Mouse (Mus musculus) mesoderm, embryonic 11.5 days (tissue): Measurements from ENCODE around the gene Cdyl.

Experiments used
- DNase-seq: peaks from one replicate; pipeline ENCODE4 v3.0.0-alpha.2; 2012; ENCODE audit warnings: low read depth, low spot score

Cdyl gene

DNA sequence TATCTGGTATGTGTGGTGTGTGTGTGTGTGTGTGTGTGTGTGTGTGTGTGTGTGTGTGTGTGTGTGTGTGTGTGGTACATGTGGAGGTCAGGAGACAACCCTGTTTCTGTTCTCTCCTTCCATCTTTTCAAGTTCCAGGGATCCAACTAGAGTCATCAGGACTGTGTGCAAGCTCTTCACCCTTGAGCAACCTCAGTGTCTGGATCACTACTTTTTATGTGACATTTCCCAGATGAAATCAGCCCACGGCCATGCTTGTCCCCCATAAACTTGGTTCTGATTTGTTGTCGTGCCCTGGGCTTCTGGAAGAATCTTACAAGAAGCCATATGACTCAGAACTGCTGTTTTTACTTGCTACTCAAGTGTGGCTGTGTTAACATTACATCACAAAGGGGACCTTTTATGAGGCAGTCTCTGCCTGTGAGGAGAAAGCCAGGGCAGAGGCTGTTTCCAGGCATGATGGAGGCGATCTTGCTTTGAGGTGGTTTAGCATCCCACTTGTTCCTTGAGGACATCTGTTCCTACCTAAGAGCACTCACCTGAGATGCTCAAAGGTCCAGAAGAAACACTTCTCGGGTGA is at the start of gene Cdyl:
Gene Cdyl, plus strand, starts transcription at position 428 of the 580 bp plus-strand sequence.
- DNase-seq: no peak

DNA sequence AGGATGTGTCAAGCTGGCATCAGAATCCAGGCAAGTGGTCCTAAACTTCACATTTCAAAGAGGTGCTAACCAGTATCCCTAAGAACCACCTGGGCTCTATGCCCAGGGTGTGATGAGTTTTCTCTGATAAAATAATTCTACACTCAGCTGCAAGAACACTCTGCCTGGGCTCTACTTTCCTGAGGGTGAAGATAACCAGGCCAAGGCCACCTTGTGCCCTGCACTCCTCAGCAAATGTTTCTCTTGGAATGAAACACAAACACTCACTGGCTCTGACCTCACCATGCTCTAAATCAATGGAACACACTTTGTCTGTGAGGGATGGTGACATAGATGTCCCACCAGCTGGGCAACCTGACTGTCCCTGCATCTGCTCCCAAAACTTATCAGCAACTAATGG is 48.9 kb upstream of the Cdyl start:
- DNase-seq: no peak

DNA sequence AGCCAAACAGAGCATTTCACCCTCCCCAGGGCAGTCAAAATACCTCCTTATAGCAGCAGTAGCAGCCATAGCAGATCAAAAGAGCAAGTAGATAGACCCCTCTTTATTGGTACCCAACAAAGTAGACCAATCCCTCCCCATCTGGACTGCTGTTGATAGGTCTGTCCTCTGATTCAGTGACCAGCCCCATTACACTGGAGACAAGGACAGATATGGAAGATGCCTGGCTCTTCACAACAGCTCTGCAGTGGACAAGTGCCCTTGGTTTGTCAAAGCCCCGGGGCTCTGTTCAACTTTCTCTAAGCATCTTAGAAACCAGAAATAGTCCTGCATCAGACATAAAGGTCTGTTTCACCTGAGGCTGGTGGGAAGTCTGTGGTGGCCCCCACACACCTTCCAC is 47.1 kb upstream of the Cdyl start:
- no peak for DNase-seq

DNA sequence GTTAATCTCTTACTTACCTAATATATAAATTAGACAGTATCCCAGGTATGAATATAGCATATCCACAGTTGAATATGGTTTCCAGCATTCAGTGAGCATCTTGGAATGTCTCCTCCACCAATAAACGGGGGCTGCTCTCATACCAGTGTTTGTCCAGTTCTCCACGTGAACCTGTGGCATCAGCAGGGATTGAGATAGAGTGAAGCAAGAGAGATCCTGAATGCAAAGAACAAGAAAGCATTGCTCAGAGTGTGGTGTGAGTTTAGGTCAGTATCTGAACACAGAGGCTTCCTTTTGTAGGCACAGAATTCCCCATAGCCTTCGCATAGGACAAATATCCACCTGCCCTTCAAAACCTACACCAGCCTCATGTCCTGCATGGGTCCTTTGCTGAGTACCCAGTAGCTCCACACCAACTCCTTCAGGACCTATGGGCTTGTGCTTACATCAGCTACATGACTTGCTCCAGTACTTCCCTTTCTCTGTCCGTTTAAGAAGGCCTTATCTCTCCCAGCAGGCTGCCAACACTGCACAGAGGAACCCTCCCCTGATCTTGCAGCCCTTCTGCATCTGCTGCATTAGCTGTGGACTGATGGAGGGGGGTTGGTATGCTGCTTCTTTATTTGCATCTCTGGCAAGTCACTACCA is 44.7 kb upstream of the Cdyl start:
- no peak for DNase-seq

DNA sequence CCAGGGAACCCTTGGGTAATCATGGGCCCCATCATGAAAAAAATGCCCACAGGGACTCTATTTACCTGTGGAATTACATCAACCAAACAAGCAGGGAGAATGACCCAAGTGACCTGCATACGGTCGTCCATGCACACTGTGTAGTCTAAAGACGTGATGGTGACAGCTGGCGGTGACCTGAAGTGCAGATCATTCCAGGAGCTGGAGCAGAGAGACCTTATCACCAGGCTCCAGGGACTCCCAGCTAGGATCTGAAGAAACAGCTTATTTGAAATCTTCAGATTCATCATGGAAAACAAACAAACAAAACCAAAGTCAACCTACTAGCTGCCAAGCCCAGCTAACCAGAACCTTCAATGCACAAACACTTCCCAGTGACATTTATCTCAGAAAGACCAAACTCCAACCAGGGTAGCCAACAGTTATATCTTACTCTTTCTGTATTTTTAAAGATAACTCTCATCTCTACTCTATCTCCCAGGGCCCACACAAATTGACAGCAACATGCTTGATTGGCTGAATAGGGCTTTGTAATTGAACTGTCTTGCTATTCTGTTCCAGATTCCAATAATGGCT is 43.0 kb upstream of the Cdyl start:
- DNase-seq: no peak

DNA sequence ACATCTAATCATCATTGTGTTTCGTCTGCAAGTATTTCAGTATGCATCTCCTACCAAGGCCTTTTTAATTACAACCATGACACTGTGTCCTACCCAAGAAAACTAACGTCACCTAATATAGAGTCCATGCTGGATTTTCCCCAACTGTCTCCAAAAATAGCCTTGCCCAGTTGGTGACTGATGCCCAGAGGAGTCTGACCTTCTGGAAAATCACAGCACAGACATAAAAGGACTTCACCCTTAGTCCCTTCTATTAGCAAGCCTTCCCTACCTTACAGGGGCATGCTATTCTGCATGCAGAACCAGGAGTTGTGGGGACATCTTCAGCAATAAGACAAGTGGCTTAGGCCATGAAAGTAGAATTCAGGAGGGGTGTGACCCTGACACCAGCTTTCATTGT is 40.3 kb upstream of the Cdyl start:
- DNase-seq: no peak

DNA sequence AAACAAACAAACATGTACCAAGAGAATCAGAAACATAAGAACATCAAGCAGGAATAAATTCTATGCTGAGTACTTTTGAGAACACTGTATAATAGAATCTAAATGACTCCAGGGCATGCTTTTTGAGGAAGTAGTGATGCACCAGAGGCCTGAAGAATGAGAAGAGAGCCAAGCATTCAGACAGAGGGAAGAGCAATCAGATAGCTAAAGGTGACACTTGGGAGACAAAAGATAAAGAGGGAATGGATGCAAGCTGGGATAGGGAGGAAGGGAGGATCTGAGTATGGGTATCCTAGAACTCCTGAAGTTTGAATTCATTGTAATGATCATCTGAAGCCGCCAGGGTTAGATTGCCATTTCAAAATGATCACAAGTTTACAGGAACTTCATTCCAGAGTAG is 38.9 kb upstream of the Cdyl start:
- DNase-seq: no peak

DNA sequence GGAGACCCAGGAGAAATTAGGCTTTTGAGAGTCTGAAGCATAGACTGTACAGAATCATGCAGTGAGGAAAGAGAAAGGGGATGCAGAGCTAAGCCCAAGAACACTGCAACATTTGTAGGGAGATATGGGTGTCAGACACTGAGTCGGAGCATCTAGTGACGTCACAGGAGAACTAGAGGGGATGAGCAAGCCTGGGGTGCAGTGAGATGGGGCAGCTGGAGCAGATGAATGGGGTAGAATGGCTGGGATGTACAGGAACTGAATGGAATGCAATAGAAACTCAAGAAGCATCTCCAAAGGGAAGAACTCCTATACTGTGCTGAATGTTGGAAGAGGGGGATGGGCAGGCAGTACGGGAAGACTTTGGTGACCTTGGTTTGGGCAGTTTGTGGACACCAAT is 34.8 kb upstream of the Cdyl start:
- no peak for DNase-seq

DNA sequence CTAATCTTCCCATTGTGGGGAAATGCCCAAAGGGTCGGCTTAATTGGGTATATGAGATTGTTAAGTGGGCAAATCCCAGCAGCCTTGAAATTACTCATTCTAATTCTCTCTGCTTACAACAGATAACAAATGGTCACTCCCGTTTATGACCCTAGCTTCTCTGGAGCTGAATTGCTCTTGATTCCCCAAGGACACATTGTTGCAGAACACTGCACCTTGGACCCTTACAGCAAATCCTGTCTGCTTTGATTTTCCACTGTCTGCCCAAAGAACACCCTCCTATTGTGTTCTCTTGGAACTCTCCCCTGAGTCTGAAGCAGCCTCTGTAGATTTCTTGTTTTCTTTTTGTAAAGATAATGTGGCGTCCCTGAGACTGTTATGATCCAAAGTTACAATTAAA is 34.1 kb upstream of the Cdyl start:
- DNase-seq: no peak

DNA sequence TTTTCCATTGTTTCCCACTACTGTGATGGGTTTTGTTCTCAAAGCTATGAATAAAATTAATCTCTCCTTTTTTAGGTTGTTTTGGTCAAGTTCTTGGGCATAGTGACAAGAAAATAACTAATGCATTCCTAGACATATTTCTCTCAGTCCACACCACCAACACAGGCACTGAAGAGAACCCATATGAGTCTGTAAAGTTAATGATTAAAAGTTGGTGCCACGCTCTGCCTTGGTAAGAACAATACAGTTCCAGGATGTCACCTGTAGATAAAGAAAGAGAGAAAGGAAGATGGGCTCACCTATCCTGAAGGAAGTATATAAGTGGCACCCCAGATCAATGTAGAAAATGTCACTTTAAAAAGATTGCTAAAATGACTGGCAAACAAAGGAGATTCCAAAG is 32.3 kb upstream of the Cdyl start:
- DNase-seq: no peak

DNA sequence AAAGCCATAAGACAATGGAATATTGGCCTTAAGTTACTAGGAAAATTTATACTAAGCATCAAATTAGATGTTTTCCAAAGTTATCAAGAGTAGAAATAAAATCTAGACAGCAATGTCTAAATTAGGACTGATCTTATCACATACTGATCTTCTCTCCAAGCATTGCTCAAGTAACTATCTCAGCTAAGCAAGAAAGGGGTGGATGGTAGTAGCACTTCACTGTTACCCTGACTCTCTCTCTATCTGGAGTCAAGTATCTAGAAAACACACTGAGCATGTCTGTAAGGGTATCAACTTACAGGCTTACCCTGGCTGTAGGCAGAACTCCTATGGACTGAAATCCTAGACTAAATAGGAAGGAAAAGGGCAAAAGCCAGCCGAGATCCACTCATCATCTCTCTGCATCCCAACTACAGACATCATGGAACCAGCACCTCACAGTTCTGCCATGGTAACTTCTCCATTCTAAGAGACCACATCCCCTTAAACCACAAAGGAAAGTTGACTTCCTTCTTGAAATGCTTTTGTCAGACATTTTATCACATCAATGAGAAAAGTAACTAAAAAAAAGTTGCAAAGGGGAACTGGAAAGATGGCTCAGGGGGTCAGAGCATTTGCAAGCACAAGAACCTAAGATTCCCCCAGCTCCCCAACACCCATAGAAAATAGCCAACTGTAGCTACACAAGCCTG is 12.4 kb upstream of the Cdyl start:
- no peak for DNase-seq

DNA sequence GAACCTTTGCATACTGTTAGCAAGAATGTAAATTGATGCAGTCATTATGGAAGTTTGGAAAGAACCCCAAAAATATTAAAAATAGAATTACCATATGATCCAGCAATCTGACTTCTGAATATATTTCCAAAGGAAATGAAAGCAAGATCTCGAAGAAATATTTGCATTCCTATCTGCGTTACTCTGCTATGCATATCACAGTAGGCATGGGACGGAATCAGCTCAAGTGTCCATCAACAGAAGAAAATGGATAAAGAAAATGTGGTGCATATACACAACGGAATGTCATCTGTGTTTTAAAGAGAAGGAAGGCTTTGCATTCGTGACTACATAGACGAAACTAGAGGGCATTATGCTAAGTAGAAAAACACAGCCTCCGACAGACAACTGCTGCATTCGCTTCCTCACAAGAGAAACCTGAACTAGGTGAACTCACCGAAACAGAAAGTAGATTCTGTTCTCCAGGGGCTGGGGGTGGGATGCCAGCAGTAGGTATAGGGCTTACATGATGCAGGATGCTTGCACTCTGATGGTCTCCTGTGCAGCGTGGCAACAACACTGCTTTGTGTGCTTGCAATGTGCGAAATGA is 9.3 kb upstream of the Cdyl start:
- no peak for DNase-seq

DNA sequence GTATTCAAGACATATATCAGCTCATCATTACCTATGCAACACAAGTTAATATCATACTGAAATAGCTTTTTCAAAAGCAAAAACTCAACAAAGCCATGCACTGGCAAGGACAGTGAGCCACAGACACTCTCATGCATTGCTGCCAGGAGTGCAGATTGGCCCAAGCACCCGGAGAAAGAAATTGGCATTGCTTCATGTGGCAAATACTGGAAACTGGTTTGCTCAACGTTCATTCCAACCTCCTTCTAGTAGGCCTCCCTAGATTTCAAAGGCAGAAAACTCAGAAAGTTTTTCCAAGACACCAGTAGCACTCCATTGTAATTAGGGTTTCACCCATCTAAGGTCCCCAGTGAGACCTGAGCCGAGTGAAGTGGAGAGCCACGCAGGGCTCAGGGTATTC is 6.8 kb upstream of the Cdyl start:
- DNase-seq: no peak

DNA sequence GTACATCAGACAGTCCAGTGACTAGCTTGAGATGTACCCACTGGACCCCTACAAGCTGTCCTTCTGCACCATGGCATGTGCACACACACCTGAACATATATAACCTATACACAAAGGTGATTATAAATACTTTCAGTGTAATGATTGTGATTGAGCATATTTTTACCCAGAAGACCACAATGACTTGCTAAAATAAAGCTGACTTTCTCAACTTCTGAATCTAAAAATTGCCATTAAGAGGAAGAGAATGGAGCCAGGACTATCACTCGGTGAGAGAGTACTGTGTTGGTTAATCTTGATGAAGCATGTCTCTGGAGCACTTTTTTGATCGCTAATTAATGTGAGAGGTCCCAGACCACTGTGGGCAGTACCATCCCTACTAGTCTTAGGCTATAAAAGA is 2.8 kb upstream of the Cdyl start:
- no peak for DNase-seq

DNA sequence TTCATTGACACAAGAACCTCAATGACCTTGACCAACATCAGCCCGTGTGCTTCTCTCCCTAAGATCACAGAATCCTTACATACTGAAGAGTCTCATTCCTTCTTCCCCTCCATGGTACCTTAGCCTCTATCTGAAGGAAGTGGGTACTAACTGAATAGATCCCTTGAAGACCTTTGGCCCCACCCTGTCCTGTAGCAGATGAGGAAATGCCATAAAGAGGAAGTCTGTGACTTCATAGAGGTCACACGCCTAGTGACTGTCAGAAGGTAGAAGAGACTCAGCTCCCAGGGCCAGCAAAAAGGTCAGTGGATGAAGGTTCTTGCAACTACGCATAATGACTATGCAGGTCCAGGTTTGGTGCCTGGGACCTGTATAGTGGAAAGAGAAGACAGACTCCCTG is 5.8 kb downstream of the Cdyl start:
- DNase-seq: no peak

DNA sequence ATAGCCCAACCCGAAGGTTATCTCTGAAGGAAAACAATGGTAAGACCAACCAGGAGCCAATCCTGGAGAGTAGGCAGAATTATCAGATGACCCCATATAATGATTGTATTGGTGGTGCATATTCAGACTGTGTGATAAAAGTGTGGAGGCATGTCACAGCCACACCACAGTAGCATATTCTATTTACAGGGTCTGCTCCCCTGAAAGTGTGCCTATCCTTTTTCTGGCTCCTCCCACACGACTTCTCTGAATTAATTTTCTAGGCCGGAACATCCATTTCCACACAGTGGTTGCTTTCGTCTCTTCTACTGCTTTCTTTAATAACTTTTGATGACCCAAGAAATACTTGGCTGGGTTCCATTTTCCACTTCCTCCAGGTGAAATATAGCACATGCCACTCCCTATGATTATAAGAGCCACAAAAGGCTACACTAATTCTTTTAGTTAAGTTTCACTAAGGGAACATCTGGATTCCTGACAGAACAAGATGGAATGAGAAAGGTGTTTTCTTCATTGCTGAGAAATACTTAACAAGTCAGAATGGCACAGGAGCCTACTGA is 10.4 kb downstream of the Cdyl start:
- DNase-seq: no peak

DNA sequence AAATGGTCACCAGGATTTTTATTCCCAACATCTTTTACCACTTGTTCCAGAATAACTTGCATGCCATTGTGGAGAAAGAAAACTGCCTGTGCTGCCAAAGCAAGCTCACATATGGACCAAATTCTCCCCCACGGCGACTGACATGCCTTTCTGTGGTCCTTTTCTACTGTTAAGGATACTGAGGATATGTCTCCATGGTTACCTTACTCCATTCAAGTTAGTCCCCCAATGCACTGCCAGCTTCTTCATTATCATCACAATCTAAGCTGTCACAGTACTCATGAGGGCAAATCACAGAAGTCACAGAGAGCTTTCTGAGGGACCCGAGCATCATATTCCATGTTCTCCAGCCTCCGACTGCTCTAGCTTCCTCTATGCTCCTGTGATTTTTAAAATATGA is 11.2 kb downstream of the Cdyl start:
- no peak for DNase-seq

DNA sequence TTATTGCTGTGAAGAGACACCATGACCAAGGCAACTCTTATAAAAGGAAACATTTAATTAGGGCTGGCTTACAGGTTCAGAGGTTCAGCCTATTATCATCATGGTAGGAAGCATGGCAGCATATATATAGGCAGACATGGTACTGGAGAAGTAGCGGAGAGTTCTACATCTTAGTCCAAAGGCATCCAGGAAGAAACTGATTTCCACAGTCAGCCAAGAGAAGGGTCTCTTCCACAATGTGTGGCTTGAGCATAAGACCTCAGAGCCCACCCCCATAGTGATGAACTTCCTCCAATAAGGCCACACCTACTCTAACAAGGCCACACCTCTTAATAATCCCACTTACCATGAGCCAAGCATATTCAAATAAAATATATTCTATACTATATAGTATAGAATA is 17.3 kb downstream of the Cdyl start:
- DNase-seq: no peak

DNA sequence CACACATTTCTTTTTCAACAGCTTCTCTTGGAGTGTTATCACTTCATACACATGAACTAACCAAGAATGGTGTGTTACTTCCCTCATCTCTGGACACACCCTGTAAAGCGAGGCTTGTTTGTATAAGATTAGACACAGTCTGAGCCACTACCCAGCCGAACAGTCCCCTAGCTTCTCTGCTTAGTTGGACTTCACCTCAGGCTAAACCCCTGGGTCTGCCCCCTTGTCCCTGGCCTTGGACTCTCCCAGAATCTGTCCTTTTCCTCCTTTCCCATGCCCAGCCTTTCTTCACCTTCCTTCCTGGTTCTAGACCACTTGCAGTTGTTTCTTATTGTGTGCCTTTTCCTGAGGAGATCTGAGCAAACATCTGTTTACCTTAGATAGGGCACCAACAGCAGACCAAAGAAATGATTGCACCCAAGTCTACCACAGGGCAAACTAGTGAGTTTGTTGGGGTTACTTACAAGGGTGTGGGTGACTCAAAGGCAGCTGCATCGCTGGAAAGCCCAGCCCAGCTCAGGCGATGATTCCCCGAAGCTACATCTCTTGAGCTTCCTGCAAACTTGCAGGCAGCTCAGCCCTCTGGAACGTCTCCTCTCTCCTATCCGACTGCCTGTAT is 17.9 kb downstream of the Cdyl start:
- DNase-seq: no peak

DNA sequence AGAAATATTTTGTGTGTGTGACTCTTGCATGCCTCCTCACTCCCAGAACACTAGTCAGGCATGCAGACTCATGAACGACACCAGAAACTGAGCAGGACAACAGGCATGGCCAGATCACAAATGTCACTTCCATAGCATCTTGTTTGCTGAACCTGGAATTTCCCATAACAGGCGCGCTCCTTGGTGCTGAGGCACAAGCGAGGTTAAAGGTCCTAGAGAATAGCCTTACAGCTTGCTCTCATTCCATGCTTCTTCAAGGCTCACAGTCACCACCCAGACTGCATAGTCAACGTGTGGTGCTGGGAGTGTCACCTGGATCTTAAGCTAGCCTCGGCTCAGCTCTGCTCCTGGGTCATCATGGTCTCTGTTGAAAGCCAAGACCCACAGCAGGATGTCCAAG is 19.1 kb downstream of the Cdyl start:
- no peak for DNase-seq

DNA sequence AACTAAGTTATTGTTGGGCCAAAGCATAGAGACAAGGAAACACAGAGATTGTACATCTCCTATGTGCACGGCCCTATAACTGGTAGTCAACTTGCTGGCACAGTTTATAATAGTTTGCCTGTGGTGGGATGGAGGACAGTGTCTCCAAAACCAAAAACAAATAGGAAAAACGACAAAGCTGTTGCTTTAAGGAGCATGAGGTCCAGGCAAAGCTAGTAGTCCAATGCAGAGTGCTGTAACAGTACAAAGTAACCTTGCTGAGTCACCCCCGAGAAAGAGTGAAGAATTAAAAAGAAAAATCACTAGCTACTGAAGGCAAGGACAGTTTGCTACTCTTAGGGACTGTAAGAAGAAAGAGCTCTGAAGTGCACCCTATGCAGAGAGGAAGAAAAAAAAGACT is 21.7 kb downstream of the Cdyl start:
- no peak for DNase-seq

DNA sequence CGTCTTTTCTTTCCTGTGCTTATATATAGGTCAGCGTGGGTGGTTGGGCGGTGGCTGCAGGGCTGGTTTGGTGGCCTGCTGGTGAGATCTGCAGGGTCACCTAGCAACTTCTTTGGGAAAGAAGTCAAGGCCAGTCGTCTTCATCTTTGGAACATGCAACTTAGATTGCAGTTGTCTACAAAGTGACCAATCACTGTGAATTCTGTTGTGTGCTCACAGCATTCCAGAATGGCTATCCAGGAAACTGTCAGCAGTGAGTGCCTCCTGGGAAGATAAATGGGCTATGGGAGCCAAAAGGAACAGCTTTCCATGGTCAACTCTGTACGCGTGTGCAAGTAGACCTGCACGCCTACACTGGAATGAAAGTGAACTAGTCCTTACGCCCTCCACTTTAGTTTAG is 26.6 kb downstream of the Cdyl start:
- DNase-seq: no peak
